Mouse (Mus musculus) liver, adult 2 months (tissue): ENCODE measurements around the gene Rtl1. TPM values are rescaled to one million over a fixed set of nuclear protein-coding genes. Genes with fewer than 3 reads are reported as not detected.

ENCODE experiments used
- DNase-seq: peaks from one replicate; pipeline ENCODE4 v3.0.0-alpha.2; 2011; ENCODE audit warnings: low read depth, low spot score; ENCODE audit errors: extremely low read depth
- H3K27ac ChIP-seq: fragments of 200-500 bp; replicated peaks from 2 replicates; pipeline ENCODE4 v1.5.1; 2012; ENCODE audit warnings: low read depth, mild to moderate bottlenecking, control low read depth, inconsistent platforms, low read length; ENCODE audit not compliant: insufficient read depth
- H3K27me3 ChIP-seq: fragments of 200-500 bp; 2 replicates; pipeline ENCODE4 v1.6.1; 2012; ENCODE audit warnings: mild to moderate bottlenecking, moderate library complexity, low read length, inconsistent platforms; ENCODE audit not compliant: control insufficient read depth, insufficient read depth
- H3K36me3 ChIP-seq: fragments of 200-500 bp; 2 replicates; pipeline ENCODE4 v1.6.1; 2012; ENCODE audit warnings: low read length, inconsistent platforms; ENCODE audit not compliant: control insufficient read depth, insufficient read depth
- H3K4me1 ChIP-seq: fragments of 200-500 bp; 2 replicates; pipeline ENCODE4 v1.6.1; 2011; ENCODE audit warnings: low read length; ENCODE audit not compliant: control insufficient read depth, insufficient read depth
- H3K4me3 ChIP-seq: fragments of 200-500 bp; 2 replicates; pipeline ENCODE4 v1.5.1; 2011; ENCODE audit warnings: low read depth, mild to moderate bottlenecking, control low read depth, low read length, moderate library complexity; ENCODE audit not compliant: insufficient read depth
- H3K79me2 ChIP-seq: fragments of 200-500 bp; 2 replicates; pipeline ENCODE4 v1.6.1; 2012; ENCODE audit warnings: inconsistent platforms, mild to moderate bottlenecking, low read length, moderate library complexity; ENCODE audit not compliant: control insufficient read depth, insufficient read depth
- H3K9ac ChIP-seq: fragments of 200-500 bp; 2 replicates; pipeline ENCODE4 v1.6.1; 2012; ENCODE audit warnings: low read depth, mild to moderate bottlenecking, control low read depth, inconsistent platforms, low read length
- CTCF ChIP-seq: fragments of 200-500 bp; IDR thresholded peaks from 2 replicates; pipeline ENCODE4 v1.5.1; 2011; ENCODE audit warnings: low read depth, low read length, control low read depth
- POLR2A ChIP-seq: fragments of 200-500 bp; IDR thresholded peaks from 2 replicates; pipeline ENCODE4 v1.6.1; 2011; ENCODE audit warnings: low read length, control low read depth; ENCODE audit not compliant: insufficient read depth; ENCODE audit errors: extremely low read depth
- WGBS: fragments of 180-500 bp; shearing (Covaris S2); methylation state at CpG from one replicate; pipeline ENCODE4 v1.1.7; 2018; 5-methylcytosine and 5-hydroxymethylcytosine counted together
- polyA plus RNA-seq: library from polyadenylated mRNA; depleted of rRNA; stranded (reverse); fragments of >200 nt; gene quantifications from 2 replicates; pipeline ENCODE4 v1.2.3, GENCODE M21; 2012
- total RNA-seq: library from RNA; depleted of rRNA; stranded (reverse); fragments of >200 nt; gene quantifications from 2 replicates; pipeline ENCODE4 v1.2.3, GENCODE M21; 2014

Rtl1 gene
- total and polyA plus RNA-seq, 2 experiments = not detected

GRCm38 (mm10) chr12:109560111-109560695, 39.9 kb downstream of the Rtl1 start:
- Histone ChIP-seq H3K79me2 (no peaks in the 10 kb centered on the region), H3K4me1 (no peaks in the 10 kb centered on the region), H3K27me3 (no peaks in the 10 kb centered on the region), H3K4me3 (no peak overlapping the region), H3K36me3 (no peaks in the 10 kb centered on the region), H3K9ac (no peak overlapping the region), H3K27ac (no peak overlapping the region)
- TF ChIP-seq CTCF (no peak), POLR2A (no peak)
- DNase-seq = no peak
- 91% methylated on average over 10 of the region's 10 CpGs for WGBS

- H3K27ac ChIP-seq = no peak overlapping the region
- H3K4me3 ChIP-seq = no peak overlapping the region
- H3K79me2 ChIP-seq = no peaks in the 10 kb centered on the region
- DNase-seq = no peak
- no peak overlapping the region for H3K9ac ChIP-seq
- no peaks in the 10 kb centered on the region for H3K27me3 ChIP-seq
- TF ChIP-seq POLR2A = no peak
- no peak for TF ChIP-seq CTCF
- no peaks in the 10 kb centered on the region for H3K36me3 ChIP-seq
- WGBS = 86% methylated on average over 7 of the region's 7 CpGs
- H3K4me1 ChIP-seq = no peaks in the 10 kb centered on the region
Observed at GRCm38 (mm10) chr12:109558891-109559487, 41.1 kb downstream of the Rtl1 start.

GRCm38 (mm10) chr12:109558226-109558824, 41.8 kb downstream of the Rtl1 start:
- Histone ChIP-seq H3K4me3 (no peak overlapping the region), H3K4me1 (no peaks in the 10 kb centered on the region), H3K9ac (no peak overlapping the region), H3K36me3 (no peaks in the 10 kb centered on the region), H3K27ac (no peak overlapping the region), H3K79me2 (no peaks in the 10 kb centered on the region), H3K27me3 (no peaks in the 10 kb centered on the region)
- no peak for TF ChIP-seq POLR2A
- no peak for TF ChIP-seq CTCF
- DNase-seq = no peak
- 88% methylated on average over 12 of the region's 12 CpGs for WGBS

- 79% methylated on average over 15 of the region's 15 CpGs for WGBS
- Histone ChIP-seq H3K27ac (no peak overlapping the region), H3K9ac (no peak overlapping the region), H3K27me3 (no peaks in the 10 kb centered on the region), H3K36me3 (no peaks in the 10 kb centered on the region), H3K4me3 (no peak overlapping the region), H3K4me1 (no peaks in the 10 kb centered on the region), H3K79me2 (no peaks in the 10 kb centered on the region)
- no peak for DNase-seq
- TF ChIP-seq POLR2A (no peak), CTCF (no peak)
Observed at GRCm38 (mm10) chr12:109555837-109556409, 44.2 kb downstream of the Rtl1 start.

- WGBS = 97% methylated on average over 1 of the region's 1 CpGs
- Histone ChIP-seq H3K27ac (no peak overlapping the region), H3K4me3 (no peak overlapping the region), H3K36me3 (no peaks in the 10 kb centered on the region), H3K4me1 (no peaks in the 10 kb centered on the region), H3K79me2 (no peaks in the 10 kb centered on the region), H3K9ac (no peak overlapping the region), H3K27me3 (no peaks in the 10 kb centered on the region)
- no peak for DNase-seq
- no peak for TF ChIP-seq CTCF
Observed at GRCm38 (mm10) chr12:109553568-109553967, 46.6 kb downstream of the Rtl1 start.
